Mouse (Mus musculus) lung, adult 18-20 months (tissue): ENCODE results near the gene Mog.
A peak's percentile ranks its signal among the peaks of the same experiment; 100 is the strongest.
"Not testable (repeated sequence)": the region's sequence is repeated elsewhere in the genome, so short reads cannot be mapped to it uniquely, and the experiment has no call there.

Experiments
- DNase-seq, 2 experiments: peaks; one replicate each; pipeline ENCODE4 v3.0.0; 2022; ENCODE audit warnings: mixed read lengths in 2 of 2

Gene Mog

GRCm38 (mm10) chr17:36992336-36993104, 30.7 kb downstream of the Mog start:
- no peak for DNase-seq

- not testable (repeated sequence) for DNase-seq
Observed at GRCm38 (mm10) chr17:36990630-36991029, 32.6 kb downstream of the Mog start.

- DNase-seq = no peak
Observed at GRCm38 (mm10) chr17:36989437-36989836, 33.8 kb downstream of the Mog start, which contains the start of gene H2-M5. TSS of gene H2-M5 (minus strand) at chr17:36989537.

- DNase-seq = no peak
Observed at GRCm38 (mm10) chr17:36988475-36988874, 34.7 kb downstream of the Mog start.

GRCm38 (mm10) chr17:36982253-36983155, 40.7 kb downstream of the Mog start:
- DNase-seq = peak; percentile 30 to 44

- no peak for DNase-seq
Observed at GRCm38 (mm10) chr17:36981845-36982244, 41.4 kb downstream of the Mog start.

GRCm38 (mm10) chr17:36981221-36981813, 41.9 kb downstream of the Mog start, which contains the start of gene 2410137M14Rik:
TSS of gene 2410137M14Rik (minus strand) at chr17:36981237.
- DNase-seq = peak in 1 of 2 experiments; percentile 26

GRCm38 (mm10) chr17:36973271-36973787, 49.9 kb downstream of the Mog start:
- no peak for DNase-seq

- no peak for DNase-seq
Observed at GRCm38 (mm10) chr17:36972791-36973190, 50.4 kb downstream of the Mog start.

- DNase-seq = no peak
Observed at GRCm38 (mm10) chr17:36971172-36971850, 51.9 kb downstream of the Mog start.

GRCm38 (mm10) chr17:36970316-36970890, 52.8 kb downstream of the Mog start:
- no peak for DNase-seq

- DNase-seq = no peak
Observed at GRCm38 (mm10) chr17:36966875-36967274, 56.3 kb downstream of the Mog start.

- no peak for DNase-seq
Observed at GRCm38 (mm10) chr17:36961125-36961524, 62.1 kb downstream of the Mog start.
